Mouse (Mus musculus) left cerebral cortex, adult 11 months (tissue): ENCODE results near the gene Klf7.
A peak's percentile ranks its signal among the peaks of the same experiment; 100 is the strongest.

Source experiments
- DNase-seq: peaks from one replicate; pipeline ENCODE4 v3.0.0; 2022; ENCODE audit warnings: low spot score

Gene Klf7

DNA sequence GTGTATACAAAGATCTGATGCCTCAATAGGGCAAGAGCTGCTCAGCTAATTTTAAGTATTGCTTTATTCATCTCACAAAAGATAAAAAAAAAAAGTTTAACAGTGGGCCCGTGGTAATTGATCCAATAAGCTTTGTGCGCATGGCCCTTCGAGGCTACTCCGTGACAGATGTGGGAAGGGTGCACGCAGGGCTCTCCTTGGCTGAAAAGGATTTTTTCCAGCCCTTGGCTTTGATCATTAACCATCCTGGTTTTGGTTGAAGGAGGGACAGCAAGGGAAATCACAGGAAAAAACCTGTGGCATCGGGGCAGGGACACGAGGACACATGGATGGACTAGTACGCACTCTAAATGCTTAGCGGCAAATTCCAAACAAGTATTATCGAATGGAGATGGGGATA is 60.6 kb downstream of the Klf7 start:
- DNase-seq = no peak

DNA sequence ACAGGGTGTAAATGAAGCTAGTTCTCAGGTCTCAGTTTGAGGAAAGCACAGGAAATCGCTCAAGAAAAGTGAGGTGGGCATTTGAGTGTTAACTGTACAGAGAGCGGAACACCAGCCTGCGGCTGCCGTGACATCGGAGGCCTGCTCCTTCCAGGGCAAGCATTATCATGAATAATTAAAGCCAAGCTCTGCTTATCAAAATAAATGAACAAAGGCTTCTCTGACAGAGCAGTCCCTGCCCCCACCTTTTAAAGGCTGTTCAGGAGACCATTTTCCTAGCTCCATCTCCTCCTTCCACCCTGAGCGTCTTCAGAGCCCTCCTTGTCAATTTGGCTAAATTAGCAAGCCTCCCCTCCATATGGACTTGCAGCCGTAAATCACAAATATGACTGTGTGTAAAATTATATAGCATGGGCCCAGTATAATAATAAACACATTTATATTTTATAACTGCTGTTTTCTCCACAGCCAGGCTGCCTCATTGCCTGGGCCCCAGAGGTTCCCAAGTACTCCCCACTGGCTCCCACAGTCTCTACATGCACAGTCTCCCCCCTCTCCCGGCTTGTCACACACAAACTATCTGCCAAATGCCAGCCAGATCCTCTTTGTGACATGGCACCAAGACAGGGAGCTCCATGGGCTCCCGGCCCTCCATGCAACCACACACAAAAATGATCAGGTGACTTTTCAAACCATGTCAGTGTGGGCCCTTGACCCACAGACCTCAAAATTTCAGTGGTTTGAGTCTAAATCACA is 61.2 kb downstream of the Klf7 start:
- DNase-seq = no peak

DNA sequence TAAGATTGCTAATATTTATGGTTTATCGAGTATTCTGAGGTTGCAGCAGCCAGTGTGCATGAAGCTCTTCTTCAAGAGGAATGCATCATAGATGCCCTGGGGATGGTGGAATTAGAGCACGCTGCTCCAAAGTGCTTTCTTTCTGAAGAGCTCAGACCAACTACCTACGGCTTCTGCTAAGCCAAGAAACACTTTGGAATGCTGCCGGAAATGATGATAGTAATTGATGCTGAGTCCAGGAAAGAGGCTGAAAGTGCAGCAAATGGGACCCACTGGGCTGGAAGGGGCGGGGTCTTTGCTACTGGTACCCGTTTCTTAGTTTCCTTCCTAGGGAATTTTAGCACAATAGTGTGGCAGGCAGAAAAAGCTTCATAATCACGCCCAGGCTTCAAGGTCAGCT is 62.0 kb downstream of the Klf7 start:
- DNase-seq = no peak

DNA sequence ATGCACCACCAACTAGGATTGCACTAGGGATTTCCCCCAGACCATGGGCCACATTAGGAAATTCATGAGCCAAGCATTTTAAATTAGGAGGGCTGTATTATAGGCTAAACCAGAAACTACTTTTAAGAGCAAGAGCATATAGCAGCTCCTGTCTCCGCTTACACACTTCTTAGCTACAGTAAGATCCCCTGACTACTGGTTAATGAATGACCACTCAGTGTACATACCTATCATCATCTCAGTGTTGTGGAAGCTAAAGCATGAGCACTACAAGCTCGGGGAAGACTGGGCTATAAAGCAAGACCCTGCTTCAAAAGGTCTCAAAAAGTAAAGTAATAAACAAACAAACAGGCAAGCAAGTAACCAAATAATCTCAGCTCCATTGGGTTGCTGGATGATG is 65.5 kb downstream of the Klf7 start:
- DNase-seq = no peak

DNA sequence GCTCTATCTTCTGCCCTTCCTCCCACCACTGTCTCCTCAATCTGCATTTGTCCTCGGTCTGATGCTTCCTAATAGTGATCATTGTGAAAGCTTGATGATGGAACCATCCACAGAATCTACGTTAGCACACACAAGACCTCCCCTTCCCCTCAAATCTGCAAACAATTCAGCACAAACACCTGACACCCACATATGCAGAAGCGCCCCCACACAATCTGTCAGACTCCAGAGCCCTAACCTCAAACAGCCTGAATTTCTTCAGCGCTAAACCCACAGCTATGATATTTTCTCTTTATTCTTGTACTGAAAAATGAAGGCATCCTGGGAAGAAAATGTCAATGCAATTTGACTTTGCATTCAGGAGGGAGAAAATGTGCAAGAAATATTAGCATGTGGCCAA is 66.1 kb downstream of the Klf7 start:
- peak; percentile 43 for DNase-seq

DNA sequence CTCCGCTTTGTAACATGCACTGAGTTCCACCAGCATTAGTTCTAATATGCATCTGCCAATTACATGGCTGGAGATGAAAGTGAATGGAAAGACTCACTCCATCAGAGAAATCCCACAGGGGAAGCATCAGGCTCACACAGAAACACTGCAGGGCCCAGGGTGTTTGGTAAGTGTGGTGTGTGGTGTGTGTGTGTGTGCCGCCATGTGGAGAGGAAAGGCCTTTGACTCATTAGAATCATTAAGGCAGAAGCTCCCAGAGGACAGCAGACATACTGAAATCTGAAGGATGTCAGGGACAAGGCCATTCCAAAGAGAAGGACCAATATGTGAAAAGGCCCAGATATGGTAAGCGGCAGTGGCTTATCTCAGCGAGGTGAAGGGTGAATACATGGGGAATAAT is 66.9 kb downstream of the Klf7 start:
- DNase-seq = no peak

DNA sequence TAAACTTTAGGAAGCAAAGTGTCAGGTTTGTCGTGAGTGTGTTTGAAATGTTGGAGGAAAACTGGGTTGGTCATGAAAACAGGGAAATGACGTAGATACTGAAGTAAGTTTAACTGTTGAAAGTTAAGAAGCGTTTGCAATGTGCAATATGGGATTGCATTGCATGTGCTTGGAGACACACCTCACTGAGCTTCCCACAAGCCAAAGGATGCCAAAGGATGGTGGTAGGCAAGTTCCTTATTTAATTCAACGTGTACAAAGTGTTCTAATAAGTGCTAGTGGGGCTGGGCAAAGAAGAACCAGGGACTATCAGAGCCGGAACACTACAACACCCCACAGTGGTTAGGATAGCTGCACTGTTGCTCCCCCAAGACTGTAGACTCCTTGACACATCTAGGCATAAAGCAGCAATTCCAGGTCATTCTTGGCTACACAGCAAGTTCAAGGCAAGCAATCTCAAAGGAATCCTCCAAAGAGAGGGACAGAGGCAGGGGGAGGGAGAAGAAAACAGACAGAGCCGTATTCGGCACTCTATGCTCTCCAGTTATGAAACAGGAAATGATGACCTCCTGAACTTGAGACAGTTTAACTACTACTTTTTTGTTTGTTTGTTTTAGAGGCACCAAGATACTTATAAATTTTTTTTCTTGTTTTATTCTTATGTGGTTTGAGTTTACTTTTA is 69.9 kb downstream of the Klf7 start:
- DNase-seq = no peak

DNA sequence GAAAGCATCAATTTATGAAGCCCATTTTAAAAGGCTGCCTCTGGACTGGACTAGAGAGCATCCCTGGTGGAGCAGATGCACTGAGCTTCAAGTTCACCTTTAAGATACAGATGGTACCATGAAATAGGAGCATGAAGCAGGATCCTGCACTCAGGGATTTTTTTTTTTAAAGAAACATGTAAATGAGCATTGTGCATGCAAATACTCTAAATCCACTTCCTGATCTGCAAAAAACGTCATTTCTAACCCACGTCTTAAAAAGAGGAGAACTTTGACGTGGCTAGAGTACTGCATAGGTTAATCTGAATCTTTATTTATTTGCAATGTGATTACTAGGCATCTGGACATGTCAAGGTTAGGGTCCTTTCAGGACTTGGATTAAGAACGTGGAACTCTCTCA is 73.5 kb downstream of the Klf7 start:
- DNase-seq = no peak

DNA sequence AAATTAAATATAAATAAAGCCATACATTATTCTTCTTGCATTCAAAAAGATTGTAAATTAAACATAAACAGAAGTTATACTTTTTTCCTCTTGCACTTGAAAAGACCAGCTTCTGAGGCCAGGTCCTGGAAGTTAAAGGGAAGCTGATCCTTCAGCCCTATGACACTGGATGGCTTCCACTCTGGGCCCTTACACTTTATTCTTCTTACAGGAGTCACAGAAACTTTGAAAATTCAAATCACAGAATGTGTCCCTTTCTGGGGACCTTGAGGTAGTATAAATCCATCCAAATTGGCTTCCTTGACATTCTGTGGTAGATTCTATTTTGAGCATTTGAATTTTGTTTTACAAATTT is 75.3 kb downstream of the Klf7 start:
- DNase-seq = no peak

DNA sequence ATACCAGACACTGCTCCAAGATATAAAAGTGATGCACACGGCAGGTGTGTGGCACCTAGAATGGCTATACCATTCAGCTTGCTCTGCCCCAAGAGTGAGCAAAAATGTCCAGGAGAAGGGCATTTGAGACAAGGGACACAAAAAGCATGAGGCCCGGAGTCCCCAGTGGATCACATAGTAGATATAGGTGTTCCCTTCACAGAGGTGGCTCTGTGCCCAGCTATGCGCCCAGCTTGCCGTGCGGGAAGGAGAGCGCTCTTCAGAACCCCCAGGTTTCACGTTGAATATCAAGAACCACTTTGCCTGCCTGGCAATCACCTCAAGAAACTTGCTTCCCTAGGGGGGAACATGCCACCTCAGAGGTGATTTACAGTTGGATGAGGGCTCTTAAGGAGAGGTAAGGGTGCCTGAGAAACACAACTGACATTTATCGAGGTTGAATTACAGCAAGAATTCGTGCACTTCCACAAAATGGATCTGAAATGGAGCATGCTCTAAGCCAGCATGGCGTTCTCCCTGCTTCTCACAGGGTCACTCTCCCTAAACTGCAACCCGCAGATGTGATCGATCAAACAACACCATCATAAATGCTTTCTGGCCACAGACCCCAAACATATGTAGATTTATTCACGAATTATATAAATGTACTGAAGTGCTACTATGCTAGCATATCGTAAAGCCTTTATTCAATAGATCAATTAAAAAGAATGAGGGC is 75.8 kb downstream of the Klf7 start:
- no peak for DNase-seq

DNA sequence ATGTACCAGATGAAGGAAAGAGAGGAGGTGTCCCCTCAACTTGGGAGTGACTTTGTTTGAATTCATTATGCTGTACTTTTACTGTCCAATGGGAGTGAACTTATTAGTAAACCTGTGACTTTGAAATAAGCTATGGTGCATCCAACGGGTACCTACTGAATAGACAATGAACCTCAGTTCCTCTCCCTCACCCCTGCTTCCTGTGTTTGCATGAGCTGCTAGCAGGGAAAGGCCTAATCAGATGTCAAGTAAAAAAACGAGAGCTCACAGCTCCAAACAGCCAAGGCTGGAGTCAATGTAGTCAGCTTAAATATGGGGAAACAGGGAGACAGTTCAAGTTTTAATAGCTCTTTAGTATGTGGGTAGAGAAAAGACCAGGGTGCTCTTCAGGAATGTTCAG is 77.5 kb downstream of the Klf7 start:
- DNase-seq = no peak

DNA sequence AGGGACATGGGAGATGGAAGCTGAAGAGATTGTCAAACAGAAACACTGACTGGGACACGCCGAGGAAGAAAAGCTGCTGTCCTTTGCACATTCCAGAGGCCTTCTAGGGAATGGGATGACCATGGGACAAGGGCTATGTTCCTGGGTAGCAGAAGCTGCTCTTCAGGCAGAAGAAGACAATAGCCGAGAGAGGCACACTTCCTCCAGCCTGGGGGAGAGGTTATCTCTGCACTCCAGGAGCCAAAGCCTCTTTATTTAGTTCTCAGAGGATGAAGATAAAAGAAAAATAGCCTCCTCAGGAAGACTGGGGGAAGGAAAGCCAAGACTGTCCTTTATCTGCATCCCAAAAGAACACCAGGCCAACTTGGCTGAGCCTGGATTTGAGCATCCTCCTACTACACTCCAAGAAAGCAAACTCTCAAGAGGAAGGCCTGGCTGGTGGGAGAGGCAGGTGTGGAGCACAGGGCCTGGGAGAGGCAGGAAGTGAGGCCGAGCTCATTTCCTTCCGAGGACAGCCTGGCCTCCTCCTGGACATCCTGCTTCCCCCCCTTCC is 81.2 kb downstream of the Klf7 start:
- DNase-seq = no peak

DNA sequence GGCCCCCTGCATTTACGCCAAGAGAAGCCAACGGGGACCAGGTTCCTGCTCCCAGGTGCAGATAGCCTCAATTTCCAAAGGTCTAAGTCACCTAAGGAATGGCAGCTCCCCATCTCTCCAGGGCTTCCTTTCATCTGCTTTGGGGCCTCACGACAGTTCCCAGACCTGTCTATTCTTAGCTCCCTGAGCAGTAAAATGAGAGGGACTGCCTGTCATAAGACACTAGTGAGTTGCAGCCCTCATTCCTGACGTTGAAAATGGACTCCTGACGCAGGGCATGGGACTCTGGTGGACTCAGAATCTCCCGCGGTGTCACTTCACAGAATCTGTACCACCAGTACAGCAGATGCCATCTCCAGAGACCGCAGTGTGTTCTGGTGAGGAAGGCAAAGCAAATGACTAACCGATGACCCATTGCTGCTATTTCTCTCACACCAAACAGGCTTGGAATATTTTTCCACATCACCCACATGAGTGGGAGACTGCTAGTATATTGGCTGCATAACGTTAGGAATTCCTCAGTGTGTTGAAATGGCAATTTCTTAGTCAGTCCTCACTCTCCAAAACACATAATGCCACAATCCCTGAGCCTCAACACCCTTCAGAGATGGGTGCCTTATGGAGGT is 81.9 kb downstream of the Klf7 start:
- DNase-seq = no peak

DNA sequence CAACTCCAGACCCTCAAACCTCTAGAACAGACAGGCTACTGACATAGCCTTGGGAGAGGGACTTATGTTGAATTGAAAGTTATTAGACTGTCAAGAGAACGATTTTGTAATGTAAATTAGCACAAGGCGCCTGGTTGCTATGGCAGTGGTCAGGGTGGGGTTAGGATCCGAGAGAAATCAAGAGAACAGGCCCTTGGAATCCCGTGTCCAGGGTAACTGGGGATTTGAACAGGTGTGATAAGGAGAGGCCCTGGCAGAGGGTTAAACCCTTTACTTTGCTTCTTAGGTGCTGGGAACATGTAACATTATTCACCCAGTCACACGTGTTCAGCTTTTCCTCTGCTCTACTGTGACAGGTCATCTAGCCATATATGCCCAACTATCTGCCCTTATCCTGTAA is 83.7 kb downstream of the Klf7 start:
- no peak for DNase-seq

DNA sequence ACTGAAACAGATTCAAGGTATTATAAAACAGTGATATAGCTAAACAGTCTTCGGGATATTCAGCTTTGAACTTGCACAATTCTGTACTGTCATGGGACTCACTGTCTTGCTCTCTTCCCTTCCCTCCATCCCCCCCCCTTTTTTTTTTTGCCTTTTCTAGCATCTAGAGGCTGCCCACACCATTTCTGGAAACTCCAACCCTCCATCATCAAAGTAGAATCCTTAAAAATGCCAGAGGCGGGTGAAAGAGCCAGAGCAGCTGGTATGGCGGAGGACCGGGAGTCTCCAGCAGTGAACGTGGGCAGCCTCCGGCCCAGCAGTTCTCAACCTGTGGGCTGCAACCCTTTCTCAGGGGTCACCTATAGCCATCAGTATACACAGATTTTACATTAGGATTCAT is 84.3 kb downstream of the Klf7 start:
- DNase-seq = no peak

DNA sequence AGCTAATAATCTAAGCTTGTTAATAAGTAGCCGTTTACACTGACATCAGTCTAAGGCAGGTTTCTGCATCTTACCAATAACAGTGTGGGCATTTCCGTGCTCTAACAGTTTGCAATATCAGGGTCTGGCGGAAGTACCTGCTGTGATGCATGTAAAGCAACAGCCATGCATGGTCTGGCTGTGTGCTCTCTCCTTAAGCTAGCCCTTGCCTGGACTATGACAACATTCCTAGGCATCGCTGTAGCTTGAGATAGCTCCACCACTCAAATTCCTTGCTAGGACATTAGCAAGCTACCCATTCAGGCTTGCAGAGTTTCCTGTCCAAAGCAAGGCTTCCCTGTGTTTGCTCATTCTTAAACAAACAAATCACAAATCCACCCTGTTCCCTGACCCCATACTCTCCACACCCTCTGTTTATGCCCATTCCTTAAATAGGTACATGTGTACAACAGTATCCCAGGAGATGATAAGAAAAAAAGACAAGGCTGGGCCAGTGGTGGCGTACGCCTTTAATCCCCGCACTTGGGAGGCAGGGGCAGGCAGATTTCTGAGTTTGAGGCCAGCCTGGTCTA is 85.1 kb downstream of the Klf7 start:
- DNase-seq = no peak

DNA sequence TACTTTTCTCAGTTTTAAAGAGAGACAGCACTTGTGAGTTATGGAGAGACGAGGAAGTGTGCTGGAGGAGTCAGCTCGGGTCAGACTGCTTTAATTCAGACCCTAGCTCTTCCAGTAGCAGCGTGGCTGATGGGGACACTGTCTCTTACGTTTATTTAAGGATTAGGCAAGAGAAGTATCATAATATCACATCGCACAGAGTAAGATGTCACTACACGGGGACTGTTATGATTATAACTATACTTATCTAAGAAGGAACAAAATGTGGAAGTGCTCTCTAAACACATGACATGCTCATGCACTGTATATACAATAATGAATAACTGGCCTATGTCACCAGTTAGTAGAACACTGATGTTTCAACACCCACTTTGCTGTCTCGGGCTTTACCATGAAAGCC is 86.3 kb downstream of the Klf7 start:
- no peak for DNase-seq

DNA sequence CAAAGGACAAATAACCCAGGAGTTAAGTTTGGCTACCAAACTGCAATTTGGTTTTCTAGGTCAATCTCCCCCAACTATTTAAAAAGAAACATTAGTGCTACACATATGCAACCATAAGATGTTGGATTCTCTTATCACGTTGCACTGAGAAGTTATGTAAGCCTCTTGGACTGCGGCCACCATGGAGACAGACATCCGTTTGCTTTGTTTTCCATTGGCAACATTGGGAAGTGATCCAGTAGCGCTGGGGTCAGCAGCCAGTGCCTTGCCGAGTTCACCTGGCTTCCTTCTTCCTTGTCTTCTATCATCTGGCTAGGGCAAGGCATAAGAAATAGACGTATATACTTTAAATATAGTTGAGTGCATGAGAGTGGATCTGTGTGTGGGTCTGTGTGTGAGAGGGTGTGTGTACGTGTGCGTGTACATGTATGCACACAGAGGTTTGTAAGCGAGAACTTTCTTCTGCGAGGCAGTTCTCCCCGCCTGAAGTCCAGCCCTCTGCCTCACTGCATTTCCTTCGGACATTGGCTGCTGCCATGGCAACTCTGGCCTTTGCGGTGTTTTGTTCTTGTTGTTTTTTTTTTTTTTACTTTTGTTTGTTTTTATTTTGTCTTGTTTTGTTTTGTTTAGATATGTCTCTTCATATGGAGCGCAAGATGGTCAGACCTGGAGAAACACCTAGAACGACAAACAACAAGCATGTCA is 86.8 kb downstream of the Klf7 start:
- no peak for DNase-seq

DNA sequence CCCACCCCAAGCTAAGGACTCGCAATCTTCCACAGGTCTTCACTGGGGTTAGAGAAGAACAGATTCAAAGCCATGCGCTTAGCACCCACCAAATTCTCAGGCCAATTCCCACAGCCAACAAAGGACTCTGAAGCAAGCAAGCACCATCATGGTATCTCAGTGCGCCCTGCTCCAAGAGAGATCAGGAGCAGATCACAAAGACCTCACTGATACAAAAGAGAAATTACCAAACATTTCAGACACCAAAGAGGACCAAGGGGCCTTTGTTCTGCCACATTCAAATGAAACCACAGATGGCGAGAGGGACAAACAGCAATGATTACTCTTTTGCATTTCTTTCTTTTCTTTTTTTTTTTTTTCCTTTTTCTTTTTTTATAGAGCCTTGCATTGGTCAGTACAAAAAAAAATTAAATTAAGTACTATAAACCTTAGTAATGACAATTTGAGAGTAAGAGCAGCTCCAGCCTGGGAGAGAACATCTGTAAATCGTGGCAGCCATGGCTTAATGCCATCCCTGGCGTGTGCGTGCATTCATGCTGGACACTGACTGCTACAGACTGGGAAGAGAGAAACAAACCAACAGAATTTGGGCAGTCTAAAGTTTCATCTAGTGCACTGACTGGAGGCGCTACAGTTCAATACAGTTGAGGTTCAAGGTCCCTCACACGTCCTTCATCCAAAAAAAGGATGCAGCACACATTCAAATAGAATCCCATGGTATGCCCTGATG is 89.4 kb downstream of the Klf7 start:
- DNase-seq = peak; percentile 31

DNA sequence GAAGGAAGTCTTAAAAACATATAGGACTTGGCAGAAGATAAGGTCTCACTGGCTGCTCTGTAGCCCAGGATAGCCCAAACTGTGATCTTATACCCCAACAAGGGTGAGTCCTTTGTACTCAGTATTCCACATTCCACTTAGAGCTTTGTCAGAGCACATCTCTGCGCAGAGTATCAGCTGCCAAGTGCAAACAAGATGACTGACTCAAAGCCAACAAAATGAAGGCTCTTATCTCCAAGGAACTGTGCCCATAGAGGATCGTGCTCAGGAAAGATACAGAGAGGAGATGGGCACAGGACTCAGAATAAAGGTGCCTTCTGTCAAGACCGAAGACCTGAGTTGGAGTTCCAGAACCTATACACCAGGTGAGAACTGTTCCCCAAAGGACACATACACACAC is 100.1 kb downstream of the Klf7 start:
- no peak for DNase-seq
